Mouse (Mus musculus) thymus, adult 2 months (tissue): ENCODE results near the gene 1810030O07Rik. TPM values are rescaled to one million over a fixed set of nuclear protein-coding genes. Genes with fewer than 3 reads are reported as not detected.

ENCODE experiments used
- DNase-seq: peaks from one replicate; pipeline ENCODE4 v3.0.0; 2021
- H3K27ac ChIP-seq: fragments of 200-500 bp; 2 replicates; pipeline ENCODE4 v1.5.1; 2012; ENCODE audit warnings: low read length, control low read depth; ENCODE audit not compliant: control insufficient read depth, insufficient read depth
- H3K27me3 ChIP-seq: fragments of 200-500 bp; 2 replicates; pipeline ENCODE4 v1.6.1; 2012; ENCODE audit warnings: mild to moderate bottlenecking, low read length, moderate library complexity, mixed read lengths; ENCODE audit not compliant: control insufficient read depth, insufficient read depth
- H3K36me3 ChIP-seq: fragments of 200-500 bp; 2 replicates; pipeline ENCODE4 v1.6.1; 2012; ENCODE audit warnings: mild to moderate bottlenecking, low read length, moderate library complexity; ENCODE audit not compliant: control insufficient read depth, insufficient read depth
- H3K4me1 ChIP-seq: fragments of 200-500 bp; replicated peaks from 2 replicates; pipeline ENCODE4 v1.6.1; 2012; ENCODE audit warnings: low read length; ENCODE audit not compliant: control insufficient read depth, insufficient read depth
- H3K4me3 ChIP-seq: fragments of 200-500 bp; 2 replicates; pipeline ENCODE4 v1.5.1; 2012; ENCODE audit warnings: mild to moderate bottlenecking, low read length, control low read depth, moderate library complexity; ENCODE audit not compliant: control insufficient read depth, insufficient read depth
- CTCF ChIP-seq: fragments of 200-500 bp; IDR thresholded peaks from 2 replicates; pipeline ENCODE4 v1.5.1; 2012; ENCODE audit warnings: mild to moderate bottlenecking, control low read depth, low read length, moderate library complexity, borderline replicate concordance; ENCODE audit not compliant: control insufficient read depth, poor library complexity, insufficient read depth; ENCODE audit errors: extremely low read depth
- POLR2A ChIP-seq: fragments of 200-500 bp; IDR thresholded peaks from 2 replicates; pipeline ENCODE4 v1.6.1; 2012; ENCODE audit warnings: mild to moderate bottlenecking, low read length, control low read depth, moderate library complexity; ENCODE audit not compliant: control insufficient read depth, poor library complexity, insufficient read depth; ENCODE audit errors: extremely low read depth
- WGBS: fragments of 180-500 bp; shearing (Covaris S2); methylation state at CpG from one replicate; pipeline ENCODE4 v1.1.7; 2018; 5-methylcytosine and 5-hydroxymethylcytosine counted together
- polyA plus RNA-seq: library from polyadenylated mRNA; depleted of rRNA; stranded (reverse); fragments of >200 nt; gene quantifications from 2 replicates; pipeline ENCODE4 v1.2.3, GENCODE M21; 2012; rRNA removed

The 1810030O07Rik gene
- 16.8 and 19.7 TPM in 2 replicates for polyA plus RNA-seq

DNA sequence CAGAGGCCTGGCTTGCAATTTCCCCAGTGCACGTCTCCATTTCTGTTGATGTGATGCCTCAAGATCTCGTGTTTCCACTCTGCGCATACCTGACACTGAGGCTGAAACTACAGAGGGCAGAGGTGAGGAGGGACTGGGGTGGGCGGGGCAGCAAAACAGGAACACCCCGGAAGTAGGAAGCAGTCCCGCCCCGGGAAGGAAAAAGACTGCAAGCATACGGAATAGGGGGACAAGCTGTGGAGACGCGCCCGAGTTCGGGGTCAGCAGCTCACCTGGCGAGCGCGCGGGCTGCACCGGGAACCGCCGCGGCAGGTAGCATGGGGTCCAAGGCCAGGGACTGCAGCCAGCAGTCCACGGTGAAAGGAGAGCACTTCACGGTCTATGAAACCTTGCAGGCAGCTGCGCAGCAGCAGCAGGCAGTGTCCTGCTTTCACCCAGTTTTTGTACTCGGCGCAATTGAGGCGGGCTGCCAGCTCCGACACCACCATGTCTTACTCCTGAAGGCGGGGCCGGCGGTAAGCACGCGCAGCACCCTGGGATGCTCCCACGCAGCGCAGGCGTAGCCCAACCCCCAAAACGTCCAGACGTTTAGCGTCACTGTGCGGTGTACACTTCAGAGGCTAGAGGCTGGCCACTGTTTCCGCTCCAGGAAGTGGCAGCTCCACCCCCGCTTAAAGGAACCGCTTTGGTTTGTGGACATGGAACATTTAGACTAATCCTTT, at the start of gene 1810030O07Rik:
Gene 1810030O07Rik (minus strand): TSS at position 615 of the 722 bp plus-strand sequence.
- Histone ChIP-seq H3K27me3 (no peaks in the 10 kb centered on the region), H3K4me1 (peaks cover 2% of the 10 kb centered on the region; the same call in 1 of the 2 replicates), H3K36me3 (peaks cover 13% of the 10 kb centered on the region; the same call in 1 of the 2 replicates), H3K4me3 (peak within 1 kb of the TSS; percentile 100), H3K27ac (peak within 1 kb of the TSS; percentile 83)
- peak; percentile 81 for DNase-seq
- TF ChIP-seq POLR2A = peak; percentile 42
- TF ChIP-seq CTCF = no peak
- under 1% methylated on average over 42 of the region's 42 CpGs for WGBS

DNA sequence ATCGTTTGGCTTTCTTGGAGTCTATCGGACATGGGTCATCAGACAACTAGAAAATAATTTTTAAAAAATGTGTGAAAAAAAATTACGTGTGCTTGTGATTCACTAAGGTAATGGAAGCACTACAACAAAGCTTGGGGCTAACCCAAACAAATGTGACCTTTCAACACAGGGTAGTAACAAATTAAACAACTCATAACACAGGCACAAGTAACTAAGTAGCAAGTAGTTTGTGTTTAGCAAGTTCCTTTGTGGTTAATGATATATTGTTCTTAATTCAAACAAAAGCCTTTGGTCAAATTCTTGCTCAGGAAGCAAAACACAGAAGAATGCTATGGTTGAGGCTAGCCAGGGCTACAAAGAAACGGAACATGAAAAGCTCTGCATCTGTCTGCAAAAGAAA, 42.6 kb upstream of the 1810030O07Rik start:
- DNase-seq = no peak
- no peak overlapping the region for H3K4me3 ChIP-seq
- no peaks in the 10 kb centered on the region for H3K27me3 ChIP-seq
- no peaks in the 10 kb centered on the region for H3K4me1 ChIP-seq
- no peak for TF ChIP-seq POLR2A
- no peak for TF ChIP-seq CTCF
- WGBS = 98% methylated on average over 4 of the region's 4 CpGs
- no peak overlapping the region for H3K27ac ChIP-seq
- H3K36me3 ChIP-seq = peaks cover 28% of the 10 kb centered on the region

DNA sequence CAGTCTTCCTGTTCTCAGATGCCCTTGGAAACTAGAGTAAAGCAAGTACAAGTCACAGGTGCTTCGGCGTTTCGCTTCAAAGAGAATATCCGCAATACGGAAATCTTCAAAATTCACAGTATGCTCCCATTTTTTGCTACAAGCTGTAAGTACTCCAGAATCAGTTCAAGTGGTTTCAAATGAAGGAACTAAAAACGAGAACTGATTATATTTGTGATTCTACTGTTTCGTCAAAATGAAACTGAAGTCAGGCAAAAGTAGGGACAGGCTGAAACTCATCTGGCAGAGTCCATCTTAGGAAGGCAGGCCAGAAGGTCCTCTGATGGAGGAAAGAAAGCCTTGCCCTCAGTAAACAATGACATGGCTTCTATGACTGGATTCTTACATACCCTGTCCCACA, 40.3 kb upstream of the 1810030O07Rik start:
- DNase-seq = no peak
- TF ChIP-seq POLR2A = no peak
- no peak for TF ChIP-seq CTCF
- 92% methylated on average over 7 of the region's 7 CpGs for WGBS
- H3K4me1 ChIP-seq = no peaks in the 10 kb centered on the region
- peaks cover 22% of the 10 kb centered on the region for H3K36me3 ChIP-seq
- H3K4me3 ChIP-seq = no peak overlapping the region
- no peak overlapping the region for H3K27ac ChIP-seq
- no peaks in the 10 kb centered on the region for H3K27me3 ChIP-seq

DNA sequence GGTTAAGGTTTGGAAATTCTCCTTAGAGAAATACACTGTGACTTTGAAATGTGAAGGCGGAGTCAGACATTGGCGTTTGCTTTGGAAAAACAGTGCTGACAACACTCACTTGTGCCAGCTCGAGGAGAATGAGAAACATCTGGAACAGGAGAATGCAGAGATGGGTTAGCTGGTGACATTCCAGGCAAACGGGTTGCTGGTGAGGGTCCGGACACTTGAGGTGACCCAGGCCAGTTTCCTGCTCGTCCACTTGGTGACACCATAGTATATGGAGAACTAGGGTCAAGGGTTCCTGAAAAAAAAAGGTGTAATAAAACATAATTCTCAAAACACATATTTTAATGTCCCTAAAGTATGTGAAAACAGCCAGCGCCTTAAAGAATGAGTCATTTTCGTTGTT, 13.4 kb upstream of the 1810030O07Rik start:
- 91% methylated on average over 8 of the region's 8 CpGs for WGBS
- H3K27me3 ChIP-seq = no peaks in the 10 kb centered on the region
- no peak for TF ChIP-seq POLR2A
- no peak for TF ChIP-seq CTCF
- H3K36me3 ChIP-seq = peaks cover 26% of the 10 kb centered on the region
- DNase-seq = no peak
- H3K27ac ChIP-seq = no peak overlapping the region
- H3K4me3 ChIP-seq = no peak overlapping the region
- H3K4me1 ChIP-seq = no peaks in the 10 kb centered on the region

DNA sequence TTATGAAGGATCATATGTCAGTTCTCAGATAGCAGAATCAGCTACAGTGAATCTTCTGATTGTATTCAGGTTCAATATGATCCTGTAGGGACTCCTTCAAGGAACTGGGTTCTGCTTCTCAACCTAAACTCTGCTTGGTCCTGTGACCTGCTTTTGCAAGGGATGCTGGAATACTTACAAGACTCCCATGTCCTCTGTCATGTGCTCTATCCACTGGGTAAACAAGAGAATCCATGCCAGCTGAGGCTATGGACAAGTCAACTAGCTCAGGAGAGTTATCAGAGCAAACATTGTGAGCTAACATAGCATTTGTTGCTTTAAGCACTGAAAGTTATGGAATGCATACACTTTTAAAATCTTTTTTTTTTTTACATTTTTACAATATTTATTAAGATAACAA, 12.6 kb upstream of the 1810030O07Rik start:
- DNase-seq = no peak
- TF ChIP-seq CTCF (no peak), POLR2A (no peak)
- no peaks in the 10 kb centered on the region for H3K4me1 ChIP-seq
- H3K36me3 ChIP-seq = peaks cover 22% of the 10 kb centered on the region
- H3K27ac ChIP-seq = no peak overlapping the region
- H3K4me3 ChIP-seq = no peak overlapping the region
- H3K27me3 ChIP-seq = no peaks in the 10 kb centered on the region

DNA sequence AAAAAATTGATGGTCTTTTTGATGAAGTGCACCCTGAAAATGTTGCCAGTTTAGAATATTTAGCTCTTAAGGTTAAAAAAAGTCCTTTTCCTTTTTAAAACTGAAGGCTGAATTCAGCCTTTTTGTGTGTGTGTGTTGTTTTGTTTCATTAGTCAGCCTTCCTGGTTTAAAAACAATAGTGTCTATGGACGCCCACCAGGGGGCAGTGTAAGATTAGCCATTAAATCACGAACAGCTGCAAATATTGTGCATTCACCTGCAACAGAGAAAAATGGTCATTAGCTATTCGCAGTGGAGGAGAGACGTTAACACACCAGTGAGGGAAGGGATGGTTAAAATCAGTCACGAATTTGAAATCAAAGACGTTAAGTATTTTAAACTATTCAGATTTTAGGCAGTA, 3.9 kb upstream of the 1810030O07Rik start:
- no peak for TF ChIP-seq CTCF
- TF ChIP-seq POLR2A = no peak
- Histone ChIP-seq H3K4me3 (no peak overlapping the region), H3K27me3 (no peaks in the 10 kb centered on the region), H3K4me1 (peaks cover 2% of the 10 kb centered on the region; the same call in 1 of the 2 replicates), H3K27ac (no peak overlapping the region), H3K36me3 (peaks cover 5% of the 10 kb centered on the region; the same call in 1 of the 2 replicates)
- WGBS = 19% methylated on average over 6 of the region's 6 CpGs
- peak; percentile 53 for DNase-seq
